Mouse (Mus musculus) adrenal gland, adult 18-20 months (tissue): ENCODE data around the gene Siglece. TPM values are rescaled to one million over a fixed set of nuclear protein-coding genes. Genes with fewer than 3 reads are reported as not detected.
A peak's percentile ranks its signal among the peaks of the same experiment; 100 is the strongest.

Experiments
- DNase-seq, 2 experiments: peaks; one replicate each; pipeline ENCODE4 v3.0.0; 2021 to 2022; ENCODE audit warnings: low spot score in 2 of 2
- total RNA-seq, 2 experiments: library from RNA; stranded (reverse); gene quantifications; 1 replicate in 1 of 2; 2 replicates in 1 of 2; pipeline ENCODE4 v1.2.3; 2021

Gene Siglece
- total RNA-seq, 2 experiments from 2014 or later: 3.4 to 3.6 TPM

GRCm38 (mm10) chr7:43633940-43634339 lies 26.0 kb downstream of the Siglece start:
- DNase-seq: no peak

- DNase-seq: no peak
These were observed 34.1 kb downstream of the Siglece start for GRCm38 (mm10) chr7:43625794-43626422.

GRCm38 (mm10) chr7:43625065-43625464 lies 34.9 kb downstream of the Siglece start:
- no peak for DNase-seq

GRCm38 (mm10) chr7:43623819-43624218 lies 36.1 kb downstream of the Siglece start:
- no peak for DNase-seq

- DNase-seq: no peak
These were observed 37.0 kb downstream of the Siglece start for GRCm38 (mm10) chr7:43622927-43623326.

- no peak for DNase-seq
These were observed 46.0 kb downstream of the Siglece start for GRCm38 (mm10) chr7:43613816-43614551.

- DNase-seq: no peak
These were observed 51.6 kb downstream of the Siglece start for GRCm38 (mm10) chr7:43608316-43608824.

GRCm38 (mm10) chr7:43607743-43608287 lies 52.1 kb downstream of the Siglece start:
- DNase-seq: no peak

GRCm38 (mm10) chr7:43606896-43607742 lies 52.8 kb downstream of the Siglece start, which contains the start of gene Zfp819:
Zfp819 (plus strand) TSS chr7:43607169.
- DNase-seq: peak; percentile 35 to 53

- no peak for DNase-seq
These were observed 58.1 kb downstream of the Siglece start for GRCm38 (mm10) chr7:43601884-43602283.

Other genes with a start within 250 kb of the Siglece start
- gene Lim2, start 232.5 kb downstream of the Siglece start, total RNA-seq: not detected
- gene Nkg7, start 223.1 kb downstream of the Siglece start, total RNA-seq: 1 to 10 TPM in 1 of 2 experiments, under 1 TPM in 1; 0.83 to 3.2 TPM
- gene Cldnd2, start 219.4 kb downstream of the Siglece start, total RNA-seq: not detected
- gene Etfb, start 216.1 kb downstream of the Siglece start, total RNA-seq: 100 to 1,000 TPM; 440 to 834 TPM
- under 1 TPM in 1 of 2 experiments, not detected in 1; 0.43 TPM for gene Gm45233, start 216.0 kb downstream of the Siglece start, total RNA-seq
- 1 to 10 TPM; 1.6 to 4.2 TPM for gene Vsig10l, start 197.0 kb downstream of the Siglece start, total RNA-seq
- 1 to 10 TPM; 1.3 to 1.5 TPM for gene Iglon5, start 170.1 kb downstream of the Siglece start, total RNA-seq
- not detected for gene 4931406B18Rik, start 154.2 kb downstream of the Siglece start, total RNA-seq
- gene Cd33, start 115.7 kb downstream of the Siglece start, total RNA-seq: 1 to 10 TPM; 3.3 to 5.4 TPM
- 1 to 10 TPM; 2.2 TPM for gene Zfp658, start 97.9 kb downstream of the Siglece start, total RNA-seq
- gene Zfp719, start 80.6 kb downstream of the Siglece start, total RNA-seq: 10 to 100 TPM; 15.3 to 17.6 TPM
- gene Zfp819, start 53.0 kb downstream of the Siglece start, total RNA-seq: under 1 TPM in 1 of 2 experiments, not detected in 1; 0.13 TPM
- not detected for gene Ceacam18, start 25.5 kb downstream of the Siglece start, total RNA-seq
- gene Ctu1, start 11.9 kb upstream of the Siglece start, total RNA-seq: 10 to 100 TPM; 10.9 to 13.9 TPM
- not detected for gene Klk14, start 30.3 kb upstream of the Siglece start, total RNA-seq
- gene Klk13, start 52.4 kb upstream of the Siglece start, total RNA-seq: under 1 TPM in 1 of 2 experiments, not detected in 1; 0.45 TPM
- gene Klk12, start 108.7 kb upstream of the Siglece start, total RNA-seq: not detected
- not detected for gene Klk11, start 114.4 kb upstream of the Siglece start, total RNA-seq
- gene Klk10, start 120.9 kb upstream of the Siglece start, total RNA-seq: under 1 TPM; 0.36 to 0.86 TPM
- not detected for gene Klk9, start 131.7 kb upstream of the Siglece start, total RNA-seq
- gene Klk8, start 137.4 kb upstream of the Siglece start, total RNA-seq: 1 to 10 TPM; 2.9 to 4.9 TPM
- gene Klk7, start 151.1 kb upstream of the Siglece start, total RNA-seq: not detected
- not detected for gene Klk6, start 164.3 kb upstream of the Siglece start, total RNA-seq
- not detected for gene Klk5, start 181.8 kb upstream of the Siglece start, total RNA-seq
- not detected for gene Klk4, start 221.0 kb upstream of the Siglece start, total RNA-seq